Mouse (Mus musculus) stomach, embryonic 16.5 days (tissue): ENCODE measurements around the gene Fam20b. TPM values are rescaled to one million over a fixed set of nuclear protein-coding genes. Genes with fewer than 3 reads are reported as not detected.

ENCODE experiments used
- ATAC-seq: fragments of 200-750 bp; cut with Nextera tagmentation; 2 replicates; pipeline ENCODE4 v1.8.0; 2017; ENCODE audit warnings: moderate number of reproducible peaks, moderate TSS enrichment; ENCODE audit not compliant: insufficient read depth, low FRiP score
- H3K27ac ChIP-seq: fragments of 300-500 bp; sonication (generic); 2 replicates; pipeline ENCODE4 v1.5.1; 2014; ENCODE audit warnings: low read length
- H3K27me3 ChIP-seq: fragments of 300-500 bp; sonication (generic); 2 replicates; pipeline ENCODE4 v1.6.1; 2014; ENCODE audit warnings: low read length, control low read depth, mixed read lengths; ENCODE audit not compliant: control insufficient read depth, insufficient read depth
- H3K36me3 ChIP-seq: fragments of 300-500 bp; sonication (generic); 2 replicates; pipeline ENCODE4 v1.6.1; 2014; ENCODE audit warnings: low read length; ENCODE audit not compliant: control insufficient read depth, insufficient read depth
- H3K4me1 ChIP-seq: fragments of 300-500 bp; sonication (generic); 2 replicates; pipeline ENCODE4 v1.6.1; 2014; ENCODE audit warnings: low read length, control low read depth, mixed read lengths; ENCODE audit not compliant: control insufficient read depth, insufficient read depth
- H3K4me2 ChIP-seq: fragments of 300-500 bp; sonication (generic); 2 replicates; pipeline ENCODE4 v1.6.1; 2014; ENCODE audit warnings: low read depth, low read length, mixed read lengths
- H3K4me3 ChIP-seq: fragments of 300-500 bp; sonication (generic); replicated peaks from 2 replicates; pipeline ENCODE4 v1.5.1; 2014; ENCODE audit warnings: mild to moderate bottlenecking, low read length
- H3K9ac ChIP-seq: fragments of 300-500 bp; sonication (generic); 2 replicates; pipeline ENCODE4 v1.6.1; 2014; ENCODE audit warnings: low read length
- H3K9me3 ChIP-seq: fragments of 300-500 bp; sonication (generic); replicated peaks from 2 replicates; pipeline ENCODE4 v1.6.1; 2016; ENCODE audit warnings: low read length, control low read depth; ENCODE audit not compliant: control insufficient read depth
- WGBS: fragments of 180-500 bp; shearing (Covaris S2); extraction: QIAGEN DNeasy Blood & Tissue Kit; methylation state at CpG from one replicate; pipeline ENCODE4 v1.1.7; 2014; 5-methylcytosine and 5-hydroxymethylcytosine counted together
- polyA plus RNA-seq: library from polyadenylated mRNA; unstranded; fragments of >200 nt; fragmentation: Nextera tagmentation; extraction: Ambion mirVana; gene quantifications from 2 replicates; pipeline ENCODE4 v1.2.1, GENCODE M21; 2015

Fam20b gene
- polyA plus RNA-seq, 1 experiment from 2014 or later: 33.2 TPM

DNA sequence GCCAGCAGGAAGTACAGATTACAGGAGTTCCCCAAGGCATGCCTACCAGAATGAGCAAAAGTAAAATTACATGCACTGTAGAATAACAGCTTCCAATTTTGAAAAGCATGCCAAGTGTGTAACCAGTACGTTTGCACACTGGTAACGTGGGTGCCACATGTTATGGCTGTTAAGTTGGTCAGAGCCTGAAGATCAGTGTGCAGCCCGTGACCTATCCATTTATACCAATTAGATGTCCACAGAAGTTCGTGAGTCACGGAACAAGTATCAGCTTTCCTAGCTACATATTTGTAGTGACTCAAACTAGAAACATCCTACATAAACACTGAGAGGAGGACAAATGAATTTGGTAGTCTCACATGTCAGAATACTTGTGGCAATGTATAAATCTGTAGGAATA, 79.4 kb downstream of the Fam20b start:
- WGBS: 87% methylated on average over 5 of the region's 5 CpGs
- no peak overlapping the region for H3K4me3 ChIP-seq
- no peak for ATAC-seq
- no peak overlapping the region for H3K4me2 ChIP-seq
- peaks cover 6% of the 10 kb centered on the region; the same call in 1 of the 2 replicates for H3K36me3 ChIP-seq
- no peak overlapping the region for H3K9ac ChIP-seq
- H3K4me1 ChIP-seq: no peaks in the 10 kb centered on the region
- H3K27me3 ChIP-seq: no peaks in the 10 kb centered on the region
- no peak overlapping the region for H3K27ac ChIP-seq
- H3K9me3 ChIP-seq: no peaks in the 10 kb centered on the region

DNA sequence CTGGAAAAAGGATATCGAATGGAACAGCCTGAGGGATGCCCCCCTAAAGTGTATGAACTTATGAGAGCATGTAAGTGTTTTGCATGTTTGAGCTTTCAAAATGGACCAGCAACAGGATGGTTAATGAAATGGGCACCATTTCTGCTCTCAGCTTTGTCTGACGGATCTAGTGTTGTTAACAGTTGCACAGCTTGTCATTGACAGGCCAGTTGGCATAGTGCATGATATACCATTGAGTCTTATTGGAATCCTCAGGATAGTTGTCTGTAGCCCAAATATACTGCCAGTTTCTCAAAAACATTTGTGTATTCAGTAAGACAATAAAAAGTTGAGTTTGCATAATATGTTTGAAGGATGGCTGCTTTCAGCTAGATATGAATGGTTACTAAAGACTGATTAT, 83.7 kb downstream of the Fam20b start:
- Histone ChIP-seq H3K9ac (no peak overlapping the region), H3K27me3 (no peaks in the 10 kb centered on the region), H3K36me3 (peaks cover 18% of the 10 kb centered on the region), H3K4me1 (no peaks in the 10 kb centered on the region), H3K4me3 (no peak overlapping the region), H3K4me2 (no peak overlapping the region), H3K27ac (no peak overlapping the region), H3K9me3 (0 out of 2 replicates have a peak, but pooled peaks cover 3% of the 10 kb centered on the region)
- ATAC-seq: no peak
- WGBS: 81% methylated on average over 2 of the region's 2 CpGs

DNA sequence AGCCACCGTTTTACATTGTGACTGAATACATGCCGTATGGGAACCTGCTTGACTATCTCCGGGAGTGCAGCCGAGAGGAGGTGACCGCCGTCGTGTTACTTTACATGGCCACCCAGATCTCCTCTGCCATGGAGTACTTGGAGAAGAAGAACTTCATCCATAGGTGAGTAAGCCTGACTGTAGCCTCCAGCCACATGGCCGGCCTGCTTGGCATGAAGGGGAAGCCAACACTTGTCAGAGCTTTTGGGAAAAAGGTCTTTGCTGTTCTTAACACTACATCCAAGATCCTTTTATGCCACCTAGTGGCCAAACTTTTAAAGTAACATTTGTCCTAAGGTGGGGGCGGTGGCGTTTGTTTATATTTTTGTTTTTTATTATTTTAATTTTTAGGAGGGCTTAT, 85.8 kb downstream of the Fam20b start:
- Histone ChIP-seq H3K4me3 (no peak overlapping the region), H3K27ac (no peak overlapping the region), H3K4me2 (no peak overlapping the region), H3K9me3 (0 out of 2 replicates have a peak, but pooled peaks cover 3% of the 10 kb centered on the region), H3K9ac (no peak overlapping the region), H3K4me1 (no peaks in the 10 kb centered on the region), H3K36me3 (peaks cover 24% of the 10 kb centered on the region), H3K27me3 (no peaks in the 10 kb centered on the region)
- no peak for ATAC-seq
- WGBS: 76% methylated on average over 10 of the region's 10 CpGs

DNA sequence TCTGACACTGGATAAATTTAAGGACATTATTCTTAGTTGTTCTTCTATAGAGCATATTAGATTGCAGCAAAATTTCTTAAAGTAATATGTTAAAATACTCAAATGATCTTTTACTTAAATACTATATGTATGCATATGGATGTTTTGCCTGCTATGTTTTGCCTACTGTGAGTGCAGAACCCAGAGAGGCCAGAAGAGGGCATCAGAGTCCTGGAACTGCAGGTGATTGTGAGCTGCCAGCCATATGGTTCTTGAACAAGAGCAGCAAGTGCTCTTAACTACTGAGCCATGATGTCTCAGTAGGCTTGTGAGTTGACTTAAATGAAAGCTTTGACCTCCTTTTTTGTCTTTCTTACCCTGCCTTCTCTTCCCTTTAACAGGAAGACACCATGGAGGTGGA, 87.9 kb downstream of the Fam20b start:
- H3K4me2 ChIP-seq: no peak overlapping the region
- H3K27ac ChIP-seq: no peak overlapping the region
- no peaks in the 10 kb centered on the region for H3K27me3 ChIP-seq
- H3K9me3 ChIP-seq: 0 out of 2 replicates have a peak, but pooled peaks cover 3% of the 10 kb centered on the region
- H3K9ac ChIP-seq: no peak overlapping the region
- no peak overlapping the region for H3K4me3 ChIP-seq
- H3K4me1 ChIP-seq: no peaks in the 10 kb centered on the region
- ATAC-seq: no peak
- H3K36me3 ChIP-seq: peaks cover 21% of the 10 kb centered on the region

DNA sequence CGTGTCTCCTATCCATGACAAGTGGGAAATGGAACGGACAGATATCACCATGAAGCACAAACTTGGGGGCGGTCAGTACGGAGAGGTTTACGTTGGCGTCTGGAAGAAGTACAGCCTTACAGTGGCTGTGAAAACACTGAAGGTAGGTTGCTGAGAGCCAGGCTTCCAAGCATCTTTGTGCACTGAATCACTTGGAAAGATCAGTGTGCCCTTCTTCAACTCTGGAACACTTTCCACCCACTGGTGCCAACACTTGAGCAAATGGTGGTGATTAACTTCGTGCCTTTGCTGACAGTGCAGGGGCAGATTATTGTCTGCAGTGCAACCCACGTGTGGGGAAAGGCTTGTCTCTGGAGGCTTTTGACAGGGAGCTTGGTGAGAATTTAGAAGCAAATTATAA, 88.9 kb downstream of the Fam20b start:
- no peak overlapping the region for H3K27ac ChIP-seq
- H3K9ac ChIP-seq: no peak overlapping the region
- H3K4me3 ChIP-seq: no peak overlapping the region
- H3K36me3 ChIP-seq: peaks cover 18% of the 10 kb centered on the region
- no peaks in the 10 kb centered on the region for H3K27me3 ChIP-seq
- H3K4me2 ChIP-seq: no peak overlapping the region
- 94% methylated on average over 8 of the region's 8 CpGs for WGBS
- ATAC-seq: no peak
- H3K9me3 ChIP-seq: 0 out of 2 replicates have a peak, but pooled peaks cover 3% of the 10 kb centered on the region
- H3K4me1 ChIP-seq: no peaks in the 10 kb centered on the region

Other genes with a start within 250 kb of the Fam20b start
- gene Soat1, start 244.8 kb downstream of the Fam20b start, polyA plus RNA-seq: 44.7 and 46.8 TPM in 2 replicates
- gene Gm10031, start 195.1 kb downstream of the Fam20b start, polyA plus RNA-seq: 0.09 and 1.00 TPM in 2 replicates
- 3.1 and 3.6 TPM in 2 replicates for gene Abl2, start 160.3 kb downstream of the Fam20b start, polyA plus RNA-seq
- 14.6 and 19.2 TPM in 2 replicates for gene Tor3a, start 44.7 kb downstream of the Fam20b start, polyA plus RNA-seq
- 19.3 and 20.0 TPM in 2 replicates for gene Angptl1, start 119.5 kb upstream of the Fam20b start, polyA plus RNA-seq
- 54.5 and 57.1 TPM in 2 replicates for gene Ralgps2, start 220.5 kb upstream of the Fam20b start, polyA plus RNA-seq